Mouse (Mus musculus) stomach, embryonic 14.5 days (tissue): ENCODE measurements at regions not wholly inside any gene's neighbourhood (a gene's known extent, or its start where the extent isn't known, plus 50 kb on each side); places are given as distances from the start of the nearest gene placed in this dataset.

ENCODE experiments used
- ATAC-seq: fragments of 200-750 bp; cut with Nextera tagmentation; 2 replicates; pipeline ENCODE4 v1.8.0; 2017; ENCODE audit warnings: low read depth, moderate TSS enrichment; ENCODE audit not compliant: insufficient number of reproducible peaks, insufficient read depth, low FRiP score
- H3K27ac ChIP-seq: fragments of 300-500 bp; sonication (generic); 2 replicates; pipeline ENCODE4 v1.5.1; 2014; ENCODE audit warnings: mild to moderate bottlenecking, low read length, moderate library complexity, mixed read lengths
- H3K27me3 ChIP-seq: fragments of 300-500 bp; sonication (generic); 2 replicates; pipeline ENCODE4 v1.6.1; 2014; ENCODE audit warnings: low read length, control low read depth, mixed read lengths; ENCODE audit not compliant: control insufficient read depth, insufficient read depth
- H3K36me3 ChIP-seq: fragments of 300-500 bp; sonication (generic); 2 replicates; pipeline ENCODE4 v1.6.1; 2014; ENCODE audit warnings: mild to moderate bottlenecking, control low read depth, low read length, moderate library complexity, mixed read lengths; ENCODE audit not compliant: control insufficient read depth, insufficient read depth
- H3K4me1 ChIP-seq: fragments of 300-500 bp; sonication (generic); 2 replicates; pipeline ENCODE4 v1.6.1; 2014; ENCODE audit warnings: low read length, control low read depth, mixed read lengths; ENCODE audit not compliant: control insufficient read depth, insufficient read depth
- H3K4me2 ChIP-seq: fragments of 300-500 bp; sonication (generic); replicated peaks from 2 replicates; pipeline ENCODE4 v1.6.1; 2014; ENCODE audit warnings: low read depth, low read length, control low read depth
- H3K4me3 ChIP-seq: fragments of 300-500 bp; sonication (generic); 2 replicates; pipeline ENCODE4 v1.5.1; 2014; ENCODE audit warnings: low read depth, low read length, control low read depth
- H3K9ac ChIP-seq: fragments of 300-500 bp; sonication (generic); replicated peaks from 2 replicates; pipeline ENCODE4 v1.6.1; 2014; ENCODE audit warnings: low read depth, mild to moderate bottlenecking, control low read depth, low read length, moderate library complexity, mixed read lengths
- H3K9me3 ChIP-seq: fragments of 300-500 bp; sonication (generic); 2 replicates; pipeline ENCODE4 v1.6.1; 2016; ENCODE audit warnings: low read depth, low read length, control low read depth; ENCODE audit not compliant: control insufficient read depth
- WGBS: fragments of 180-500 bp; shearing (Covaris S2); extraction: QIAGEN DNeasy Blood & Tissue Kit; methylation state at CpG from one replicate; pipeline ENCODE4 v1.1.7; 2014; 5-methylcytosine and 5-hydroxymethylcytosine counted together

- 0 out of 2 replicates have a peak, but pooled peaks have one; percentile 33 for ATAC-seq
- H3K27me3 ChIP-seq = no peaks in the 10 kb centered on the region
- H3K4me3 ChIP-seq = no peak overlapping the region
- H3K27ac ChIP-seq = no peak overlapping the region
- no peaks in the 10 kb centered on the region for H3K9me3 ChIP-seq
- H3K9ac ChIP-seq = no peak overlapping the region
- H3K4me1 ChIP-seq = 0 out of 2 replicates have a peak, but pooled peaks cover 4% of the 10 kb centered on the region
- WGBS = 63% methylated on average over 10 of the region's 10 CpGs
- no peaks in the 10 kb centered on the region for H3K36me3 ChIP-seq
- no peak overlapping the region for H3K4me2 ChIP-seq
These were observed 561.1 kb downstream of the Adgrl2 start for GRCm38 (mm10) chr3:148429012-148429865.

- WGBS = 91% methylated on average over 4 of the region's 4 CpGs
- no peak overlapping the region for H3K9ac ChIP-seq
- H3K27ac ChIP-seq = no peak overlapping the region
- no peak for ATAC-seq
- H3K36me3 ChIP-seq = no peaks in the 10 kb centered on the region
- H3K4me3 ChIP-seq = no peak overlapping the region
- no peak overlapping the region for H3K4me2 ChIP-seq
- 0 out of 2 replicates have a peak, but pooled peaks cover under 1% of the 10 kb centered on the region for H3K4me1 ChIP-seq
- H3K27me3 ChIP-seq = no peaks in the 10 kb centered on the region
- H3K9me3 ChIP-seq = no peaks in the 10 kb centered on the region
These were observed 566.3 kb downstream of the Adgrl2 start for GRCm38 (mm10) chr3:148424089-148424488.

- WGBS = 82% methylated on average over 1 of the region's 1 CpGs
These were observed 567.0 kb downstream of the Adgrl2 start for GRCm38 (mm10) chr3:148423383-148423782.

GRCm38 (mm10) chr3:148422720-148423119, 567.6 kb downstream of the Adgrl2 start:
- ATAC-seq = no peak
- Histone ChIP-seq H3K4me1 (peaks cover 5% of the 10 kb centered on the region; the same call in 1 of the 2 replicates), H3K9ac (no peak overlapping the region), H3K36me3 (no peaks in the 10 kb centered on the region), H3K4me3 (no peak overlapping the region), H3K27me3 (no peaks in the 10 kb centered on the region), H3K27ac (no peak overlapping the region), H3K4me2 (no peak overlapping the region), H3K9me3 (no peaks in the 10 kb centered on the region)
- 33% methylated on average over 3 of the region's 3 CpGs for WGBS

More at GRCm38 (mm10) chr3:148423383-148423782, 567.0 kb downstream of the Adgrl2 start:
- no peaks in the 10 kb centered on the region for H3K36me3 ChIP-seq
- H3K4me2 ChIP-seq = no peak overlapping the region
- 0 out of 2 replicates have a peak, but pooled peaks cover 3% of the 10 kb centered on the region for H3K4me1 ChIP-seq
- H3K4me3 ChIP-seq = no peak overlapping the region
- H3K27ac ChIP-seq = no peak overlapping the region
- no peaks in the 10 kb centered on the region for H3K9me3 ChIP-seq
- ATAC-seq = no peak
- H3K27me3 ChIP-seq = no peaks in the 10 kb centered on the region
- no peak overlapping the region for H3K9ac ChIP-seq

GRCm38 (mm10) chr3:148422205-148422604, 568.1 kb downstream of the Adgrl2 start:
- Histone ChIP-seq H3K27ac (no peak overlapping the region), H3K36me3 (no peaks in the 10 kb centered on the region), H3K4me2 (no peak overlapping the region), H3K27me3 (no peaks in the 10 kb centered on the region), H3K9me3 (no peaks in the 10 kb centered on the region), H3K9ac (no peak overlapping the region), H3K4me3 (no peak overlapping the region), H3K4me1 (peaks cover 6% of the 10 kb centered on the region; the same call in 1 of the 2 replicates)
- no peak for ATAC-seq
- 55% methylated on average over 2 of the region's 2 CpGs for WGBS

- WGBS = 89% methylated on average over 5 of the region's 5 CpGs
- no peak overlapping the region for H3K4me3 ChIP-seq
- no peaks in the 10 kb centered on the region for H3K27me3 ChIP-seq
- H3K9me3 ChIP-seq = no peaks in the 10 kb centered on the region
- H3K4me2 ChIP-seq = no peak overlapping the region
- no peak overlapping the region for H3K9ac ChIP-seq
- H3K4me1 ChIP-seq = peaks cover 6% of the 10 kb centered on the region; the same call in 1 of the 2 replicates
- H3K27ac ChIP-seq = no peak overlapping the region
- ATAC-seq = no peak
- no peaks in the 10 kb centered on the region for H3K36me3 ChIP-seq
These were observed 570.1 kb downstream of the Adgrl2 start for GRCm38 (mm10) chr3:148420303-148420702.

GRCm38 (mm10) chr3:148419462-148420074, 570.8 kb downstream of the Adgrl2 start:
- H3K27ac ChIP-seq = no peak overlapping the region
- no peaks in the 10 kb centered on the region for H3K9me3 ChIP-seq
- no peak overlapping the region for H3K4me2 ChIP-seq
- H3K36me3 ChIP-seq = no peaks in the 10 kb centered on the region
- no peak overlapping the region for H3K4me3 ChIP-seq
- H3K9ac ChIP-seq = no peak overlapping the region
- no peaks in the 10 kb centered on the region for H3K27me3 ChIP-seq
- WGBS = 90% methylated on average over 2 of the region's 2 CpGs
- ATAC-seq = no peak
- H3K4me1 ChIP-seq = peaks cover 6% of the 10 kb centered on the region; the same call in 1 of the 2 replicates

GRCm38 (mm10) chr3:148418067-148418466, 572.3 kb downstream of the Adgrl2 start:
- Histone ChIP-seq H3K4me3 (no peak overlapping the region), H3K4me1 (peaks cover 6% of the 10 kb centered on the region; the same call in 1 of the 2 replicates), H3K9me3 (no peaks in the 10 kb centered on the region), H3K9ac (no peak overlapping the region), H3K27ac (no peak overlapping the region), H3K27me3 (no peaks in the 10 kb centered on the region), H3K4me2 (no peak overlapping the region), H3K36me3 (no peaks in the 10 kb centered on the region)
- ATAC-seq = no peak
- WGBS = 8% methylated on average over 6 of the region's 6 CpGs
